Comparison of ENCODE assay signal across 16 mouse cellular contexts in the genomic region with DNA sequence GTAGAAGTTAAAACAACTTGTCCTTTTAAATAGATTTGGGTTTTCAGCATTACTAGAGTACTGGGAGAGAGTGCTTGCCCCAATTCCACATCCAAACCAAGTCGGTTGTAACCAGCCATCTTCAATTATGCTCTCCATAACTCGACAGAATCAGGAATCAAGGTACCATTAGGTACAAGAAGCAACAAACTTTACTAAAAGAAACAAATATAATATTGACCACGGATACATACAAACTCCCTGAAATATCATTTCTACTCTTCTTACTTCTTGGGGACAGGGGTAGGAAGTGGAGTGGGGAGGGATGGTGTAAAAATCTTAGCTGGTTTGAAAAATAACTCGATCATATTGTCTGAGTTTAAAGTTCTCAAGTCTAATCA. TPM values are rescaled to one million over a fixed set of nuclear protein-coding genes. Genes with fewer than 3 reads are reported as not detected.
DNase-seq lines count a peak whose midpoint lies in the region; ATAC-seq lines count a peak whose summit lies in the region.
"Had no signal": no experiment of that assay in that cellular context is flagged by ENCODE, and none has a peak within 500 bp of the region (broad histone marks: within the 10 kb centered on the region; RNA-seq: fewer than 3 reads in every experiment).

No protein-coding gene starts in this region.

- no peaks in the 10 kb centered on the region for H3K9me3 ChIP-seq in neural tube, embryonic 11.5 days (ENCODE audit: control insufficient read depth, low read length)
- H3K9me3 ChIP-seq in forebrain, embryonic 14.5 days (replicated peaks; ENCODE audit: control insufficient read depth, low read length), result no peaks in the 10 kb centered on the region
- H3K9me3 ChIP-seq in midbrain, embryonic 10.5 days (replicated peaks), result no peaks in the 10 kb centered on the region
- H3K9me3 ChIP-seq: limb, embryonic 12.5 days; megakaryocyte, embryonic 14.5 days had no signal

- H3K27me3 ChIP-seq in neural tube, embryonic 11.5 days (ENCODE audit: control insufficient read depth, insufficient read depth, low read length), result peaks cover 32% of the 10 kb centered on the region
- H3K27me3 ChIP-seq in forebrain, embryonic 14.5 days (replicated peaks; ENCODE audit: control insufficient read depth, insufficient read depth, low read length), result no peaks in the 10 kb centered on the region
- H3K27me3 ChIP-seq in midbrain, embryonic 10.5 days (ENCODE audit: low read depth, poor library complexity, severe bottlenecking), result peaks cover 76% of the 10 kb centered on the region
- H3K27me3 ChIP-seq: Patski had no signal

- DNase-seq in neural tube, embryonic 11.5 days (ENCODE audit: low spot score), result no peak
- no peak for DNase-seq in neural tube, embryonic 10.5 days (ENCODE audit: extremely low spot score, low spot score)
- no peak for DNase-seq in forebrain, embryonic 14.5 days (ENCODE audit: low spot score)
- no peak for DNase-seq in midbrain, embryonic 10.5 days (ENCODE audit: low spot score)
- no peak for DNase-seq in MN1 (ENCODE audit: low spot score)
- DNase-seq in urinary bladder, postnatal 36 days (ENCODE audit: low spot score in 2 of 2), result no peak
- DNase-seq in heart, postnatal 36 days, result no peak
- DNase-seq: adrenal gland, adult 2 months; cerebellum, postnatal 14 days; gastrocnemius, postnatal 36 days; layer of hippocampus, adult 9-11 months; liver, postnatal 0 days had no signal

- H3K4me3 ChIP-seq in neural tube, embryonic 11.5 days (ENCODE audit: low read depth, low read length), result peak overlapping the region; percentile 40
- H3K4me3 ChIP-seq in forebrain, embryonic 14.5 days (ENCODE audit: low read depth, low read length), result peak overlapping the region; percentile 60
- peak overlapping the region; percentile 99 for H3K4me3 ChIP-seq in midbrain, embryonic 10.5 days

- no peaks in the 10 kb centered on the region for H3K36me3 ChIP-seq in neural tube, embryonic 11.5 days (ENCODE audit: control insufficient read depth, insufficient read depth, low read length)
- no peaks in the 10 kb centered on the region for H3K36me3 ChIP-seq in forebrain, embryonic 14.5 days (ENCODE audit: control insufficient read depth, insufficient read depth, low read length)
- H3K36me3 ChIP-seq in midbrain, embryonic 10.5 days, result peaks cover 28% of the 10 kb centered on the region
- H3K36me3 ChIP-seq: limb, embryonic 12.5 days had no signal

- H3K9ac ChIP-seq in neural tube, embryonic 11.5 days (ENCODE audit: low read length), result peak overlapping the region; percentile 81
- H3K9ac ChIP-seq in forebrain, embryonic 14.5 days (ENCODE audit: low read length), result peak overlapping the region; percentile 95
- H3K9ac ChIP-seq: limb, embryonic 12.5 days; liver, postnatal 0 days had no signal

- 3% methylated on average over 4 of the region's 4 CpGs for WGBS in neural tube, embryonic 11.5 days
- WGBS in forebrain, embryonic 14.5 days, result 3% methylated on average over 4 of the region's 4 CpGs
- 4% methylated on average over 4 of the region's 4 CpGs for WGBS in midbrain, embryonic 10.5 days

- no peak for ATAC-seq in neural tube, embryonic 11.5 days (ENCODE audit: insufficient read depth, low FRiP score, low TSS enrichment)
- ATAC-seq in forebrain, embryonic 14.5 days, result no peak
- ATAC-seq: liver, postnatal 0 days; Patski had no signal

- peaks cover 14% of the 10 kb centered on the region for H3K4me1 ChIP-seq in neural tube, embryonic 11.5 days (ENCODE audit: control insufficient read depth, insufficient read depth, low read length)
- peaks cover 16% of the 10 kb centered on the region for H3K4me1 ChIP-seq in forebrain, embryonic 14.5 days (ENCODE audit: control insufficient read depth, insufficient read depth, low read length)
- peaks cover 71% of the 10 kb centered on the region for H3K4me1 ChIP-seq in midbrain, embryonic 10.5 days

- 0 out of 2 replicates have a peak overlapping the region, but pooled peaks have one; percentile 8 for H3K27ac ChIP-seq in neural tube, embryonic 11.5 days (ENCODE audit: low read depth, low read length)
- H3K27ac ChIP-seq in forebrain, embryonic 14.5 days (ENCODE audit: low read depth, low read length), result peak overlapping the region; percentile 79
- peak overlapping the region; percentile 96 for H3K27ac ChIP-seq in midbrain, embryonic 10.5 days (replicated peaks)
- H3K27ac ChIP-seq: limb, embryonic 12.5 days had no signal

- intact Hi-C loops in heart, postnatal 36 days (cut with DNase I), result loop anchor here (5.0 to 10.0 kb wide), 3 partner anchors 1448 to 1828 kb away; no protein-coding TSS in a partner anchor

- peak overlapping the region; percentile 42 for H3K4me2 ChIP-seq in neural tube, embryonic 11.5 days (ENCODE audit: low read depth)
- H3K4me2 ChIP-seq in forebrain, embryonic 14.5 days (ENCODE audit: low read length), result peak overlapping the region; percentile 87

RNA-seq across cellular contexts. Expression of gene Pou3f3, which starts 16.7 kb away (rescaled TPM):
- 11.4 and 11.9 TPM in 2 replicates for polyA plus RNA-seq in neural tube, embryonic 11.5 days (2014; fragmentation: Nextera tagmentation; extraction: Ambion mirVana)
- 28.9 and 35.3 TPM in 2 replicates for polyA plus RNA-seq in forebrain, embryonic 14.5 days (2014; fragmentation: Nextera tagmentation; extraction: Ambion mirVana)
- polyA plus RNA-seq in midbrain, embryonic 10.5 days (2016; fragmentation: Nextera tagmentation; extraction: Ambion mirVana), result 18.2 and 22.2 TPM in 2 replicates
- total RNA-seq in heart, postnatal 36 days (2021), result not detected
- total RNA-seq: adrenal gland, adult 2 months; gastrocnemius, postnatal 36 days had no signal
- polyA plus RNA-seq: liver, postnatal 0 days; stomach, embryonic 16.5 days had no signal

Comparison
In these comparisons a context has a peak if more than half of its experiments do, and no peak if none do; other contexts are left out.
1. H3K27ac ChIP-seq: peak in every context shown above with its lines; median percentile 96 in midbrain, embryonic 10.5 days; 79 in forebrain, embryonic 14.5 days; 8 in neural tube, embryonic 11.5 days.
2. H3K4me3 ChIP-seq: peak in every context shown above with its lines; median percentile 99 in midbrain, embryonic 10.5 days; 60 in forebrain, embryonic 14.5 days; 40 in neural tube, embryonic 11.5 days.